Mouse (Mus musculus): Measurements from ENCODE around the gene Ror2.

Gene Ror2

DNA sequence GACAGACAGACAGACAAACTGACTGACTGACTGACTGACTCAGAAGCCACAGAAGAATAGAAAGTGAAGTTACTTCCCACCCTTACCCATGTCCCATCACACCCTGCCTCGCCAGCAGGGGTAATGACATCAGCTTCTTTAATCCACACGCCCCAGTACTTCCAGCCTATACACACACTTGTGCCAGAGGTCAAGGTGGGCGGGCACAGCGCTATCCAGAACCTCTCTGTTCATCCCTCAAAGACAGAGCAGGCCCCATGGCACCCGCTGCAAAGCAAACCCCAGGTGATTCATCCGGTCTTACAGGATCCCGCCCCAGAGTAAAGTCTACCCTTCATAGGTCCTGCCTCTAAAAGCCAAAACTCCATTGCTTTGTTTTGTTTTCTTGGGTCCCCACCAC is 53.5 kb downstream of the Ror2 start:
- DNase-seq = no peak

DNA sequence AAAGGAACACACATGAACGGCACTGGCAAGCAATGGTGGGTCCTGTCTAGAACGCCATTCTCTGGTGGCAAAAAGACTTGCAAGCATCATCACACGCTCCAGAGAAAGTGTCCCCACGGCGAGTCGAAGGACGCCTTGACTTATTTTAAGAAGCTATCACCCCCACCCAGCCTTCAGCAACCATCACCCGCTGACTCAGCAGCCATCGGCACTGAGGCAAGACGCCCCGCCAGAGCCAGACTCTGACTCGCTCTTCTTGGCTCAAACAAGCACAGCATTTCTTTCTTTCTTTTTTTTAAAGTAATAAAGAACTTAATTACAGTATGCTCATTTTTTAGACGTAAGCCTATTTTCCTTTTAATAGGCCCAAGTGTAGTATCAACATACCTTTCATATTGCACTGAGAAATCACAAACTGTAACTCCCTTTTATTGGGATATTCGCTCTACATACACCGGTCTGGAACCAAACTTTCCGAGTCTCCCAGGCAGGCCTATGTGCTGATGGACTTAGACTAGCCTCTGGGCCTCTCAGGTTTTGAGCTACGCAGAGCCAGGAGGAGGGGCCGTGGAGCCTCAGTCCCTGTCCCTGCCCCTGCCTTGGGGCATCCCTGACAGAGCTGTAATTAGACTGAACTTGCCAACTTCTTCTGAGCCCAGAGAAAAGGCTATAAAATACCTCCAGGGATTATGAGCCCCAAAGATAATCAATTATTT is 55.3 kb downstream of the Ror2 start:
- no peak for DNase-seq

DNA sequence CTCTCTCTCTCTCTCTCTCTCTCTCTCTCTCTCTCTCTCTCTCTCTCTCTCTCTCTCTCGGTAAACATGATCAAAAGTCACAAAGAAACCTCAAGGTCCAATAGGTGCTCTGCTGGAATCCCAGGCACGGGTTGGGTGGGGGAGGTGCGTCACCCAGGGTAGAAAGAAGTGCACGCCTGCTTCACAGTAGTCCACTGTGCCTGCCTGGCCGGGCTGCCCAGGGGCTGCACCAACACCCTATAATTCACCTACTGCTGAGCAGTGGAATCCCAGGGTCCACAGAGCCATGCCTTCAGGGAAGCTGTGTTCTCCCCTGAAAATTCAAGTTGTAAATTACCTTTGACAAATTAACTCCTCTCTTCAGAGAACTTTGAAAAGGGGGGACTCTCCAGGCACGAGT is 58.9 kb downstream of the Ror2 start:
- DNase-seq = no peak

DNA sequence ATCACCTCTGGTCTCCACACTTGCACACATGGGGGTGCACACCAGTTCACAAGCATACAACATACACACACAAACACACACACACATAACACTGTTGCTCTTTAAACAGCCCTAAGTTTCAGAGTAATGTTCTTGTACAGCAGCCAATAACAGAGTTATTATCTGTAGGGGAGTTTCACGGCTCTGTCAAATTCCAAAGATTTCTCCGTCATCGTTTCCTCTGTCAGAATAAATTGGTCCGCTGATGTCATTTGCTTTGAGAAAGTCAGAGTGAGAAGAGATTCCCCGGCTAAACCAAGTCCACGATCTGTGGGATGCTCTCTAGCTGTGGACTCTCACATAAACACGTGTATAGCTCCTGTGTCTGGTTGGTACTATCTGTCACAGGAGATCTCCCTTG is 59.5 kb downstream of the Ror2 start:
- no peak for DNase-seq

DNA sequence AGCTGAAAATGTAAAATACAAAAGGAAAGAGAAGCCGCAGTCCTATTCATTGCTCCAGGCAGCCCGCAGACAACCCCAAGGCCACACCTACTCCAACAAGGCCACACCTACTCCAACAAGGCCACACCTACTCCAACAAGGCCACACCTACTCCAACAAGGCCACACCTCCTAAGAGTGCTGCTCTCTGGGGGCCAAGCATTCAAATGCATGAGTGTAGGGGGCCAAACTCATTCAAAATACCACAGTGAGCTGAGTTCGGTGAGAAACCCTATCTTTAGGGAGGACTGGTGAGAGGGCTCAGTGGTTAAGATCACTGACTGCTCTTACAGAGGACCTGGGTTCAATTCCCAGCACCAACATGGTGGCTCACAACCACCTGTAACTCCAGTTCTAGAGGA is 60.0 kb downstream of the Ror2 start:
- DNase-seq = no peak

DNA sequence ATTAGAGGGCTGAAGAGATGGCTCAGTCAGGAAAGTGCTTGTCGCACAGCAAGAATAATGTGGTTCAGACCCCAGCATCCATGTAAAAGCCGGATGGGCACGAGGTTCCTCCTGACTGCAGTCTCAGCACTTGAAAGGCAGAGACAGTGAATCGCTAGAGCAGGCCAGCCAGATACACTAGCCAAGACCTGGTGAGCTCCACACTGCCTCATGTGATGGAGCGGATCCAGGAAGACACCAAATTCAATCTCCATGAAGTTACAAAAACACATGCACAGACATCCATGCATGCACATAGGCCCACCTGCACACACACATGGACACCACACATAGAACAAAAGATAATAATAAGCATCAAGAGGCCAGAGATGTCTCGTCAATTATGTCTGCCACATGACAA is 64.7 kb downstream of the Ror2 start:
- DNase-seq = no peak

DNA sequence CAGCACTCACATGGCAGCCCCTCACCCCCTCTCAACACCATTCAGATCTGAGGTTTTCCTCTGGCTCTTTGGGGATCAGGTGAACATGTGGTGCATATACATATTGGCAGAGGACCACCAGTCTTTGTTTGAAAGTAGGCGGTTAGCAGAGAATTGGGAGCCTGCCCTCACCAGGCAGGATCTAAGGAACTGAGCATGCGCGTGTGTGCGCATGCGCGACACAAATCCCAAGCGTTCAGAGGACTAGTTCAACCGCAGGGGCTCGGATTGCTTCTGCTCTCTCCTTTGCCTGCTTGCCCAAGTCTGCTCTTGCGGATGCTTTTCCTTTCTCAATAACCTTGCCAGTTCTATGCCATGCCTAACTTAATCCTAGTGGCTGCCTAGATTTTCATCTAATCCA is 66.0 kb downstream of the Ror2 start:
- no peak for DNase-seq

DNA sequence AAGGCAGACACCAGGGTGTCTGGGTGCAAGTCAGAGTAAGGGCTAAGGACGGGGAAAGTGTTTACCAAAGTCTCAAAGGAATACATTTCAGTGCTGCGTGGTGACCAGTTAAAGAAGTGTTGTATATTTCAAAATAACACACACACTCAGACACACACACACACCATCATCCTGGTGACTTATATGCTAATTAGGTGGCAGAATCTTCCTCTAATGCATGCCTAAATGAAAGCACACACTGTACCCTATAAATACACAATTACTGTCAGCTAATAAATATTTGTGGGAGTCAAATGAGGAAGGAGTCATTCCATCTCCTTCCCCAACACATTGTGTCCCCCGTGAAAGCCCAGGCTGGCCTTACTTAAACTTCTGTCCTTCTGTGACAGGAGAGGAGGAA is 66.5 kb downstream of the Ror2 start:
- DNase-seq = no peak

DNA sequence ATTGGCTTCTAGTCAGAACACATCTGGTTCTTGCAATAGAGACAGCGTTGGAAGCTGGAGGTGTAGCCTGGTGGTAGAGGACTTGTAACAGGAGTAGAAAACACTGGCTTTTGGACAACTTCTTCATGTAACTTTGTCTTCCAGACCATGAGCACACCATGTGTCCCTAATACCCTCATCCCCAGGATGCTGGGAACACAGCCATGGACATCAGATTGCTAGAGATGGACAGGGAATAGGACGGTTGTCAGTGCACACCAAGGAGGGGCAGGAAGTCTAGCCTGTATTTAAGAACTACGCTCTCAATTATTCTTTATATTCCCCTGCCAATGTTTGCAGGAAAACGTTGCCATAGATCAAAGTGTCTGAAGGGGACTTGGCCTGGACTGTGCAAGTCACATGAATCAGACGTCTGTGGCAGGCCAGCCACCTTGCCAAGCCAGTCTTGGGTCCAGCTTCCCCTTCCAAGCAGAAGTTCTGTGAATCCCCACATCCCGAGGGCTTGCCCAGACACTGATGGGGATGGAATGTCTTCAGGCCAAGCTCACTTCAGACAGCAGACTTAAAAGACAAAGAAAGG is 68.4 kb downstream of the Ror2 start:
- DNase-seq = no peak

DNA sequence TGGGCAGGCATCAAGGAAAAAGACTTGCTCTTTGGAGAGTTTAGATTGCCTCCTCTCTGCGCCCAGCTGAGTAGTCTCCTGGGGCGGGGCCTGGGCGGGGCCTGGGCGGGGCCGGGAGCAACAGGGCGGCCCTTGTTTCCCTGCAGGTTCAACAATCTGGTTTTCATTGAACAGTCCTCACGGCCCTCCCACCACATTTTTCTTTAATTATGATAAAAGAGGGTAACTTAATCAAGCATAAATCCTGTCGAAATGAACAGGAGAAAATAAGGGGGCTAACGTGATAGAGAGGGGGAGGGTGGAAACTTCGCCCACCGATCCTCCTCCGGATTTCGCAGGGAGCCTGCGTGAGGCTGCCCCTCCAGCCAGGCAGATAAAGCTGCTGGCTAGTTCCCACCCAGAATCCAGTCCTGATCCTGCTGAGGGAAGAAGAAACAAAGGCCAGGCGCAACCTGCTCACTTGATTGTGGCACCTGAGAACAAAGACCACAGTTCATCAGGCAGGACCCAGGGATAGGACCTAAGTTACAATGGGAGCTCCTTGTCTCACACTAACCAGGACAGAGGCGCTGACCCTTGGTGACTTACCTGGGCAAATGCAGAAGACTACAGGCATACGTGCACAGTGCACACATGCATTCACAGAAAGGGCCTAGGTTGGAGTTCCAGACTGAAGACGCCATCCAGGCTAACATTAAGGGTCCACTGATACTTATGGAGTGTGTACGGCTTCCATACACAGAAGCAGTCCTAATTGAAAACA is 73.8 kb downstream of the Ror2 start:
- peak; percentile 83 for DNase-seq

DNA sequence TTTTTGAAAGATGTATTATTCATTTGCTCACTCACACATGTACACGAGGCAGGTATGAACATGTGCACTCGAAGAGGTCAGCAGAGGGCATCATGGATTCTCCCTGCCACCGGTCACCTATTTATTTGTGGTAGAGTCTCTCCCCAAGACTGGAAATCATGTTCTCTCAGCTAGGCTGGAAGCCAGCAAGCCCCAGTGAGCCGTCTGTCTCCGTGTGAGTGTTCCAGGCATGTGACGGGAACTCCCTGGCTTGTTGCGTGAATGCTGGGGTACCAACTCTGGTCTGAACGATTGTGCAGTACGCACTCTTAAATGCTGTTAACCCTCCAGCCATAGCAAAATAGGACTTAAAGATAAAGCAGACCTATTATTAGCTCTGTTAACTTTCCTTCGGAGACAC is 77.4 kb downstream of the Ror2 start:
- DNase-seq = no peak

DNA sequence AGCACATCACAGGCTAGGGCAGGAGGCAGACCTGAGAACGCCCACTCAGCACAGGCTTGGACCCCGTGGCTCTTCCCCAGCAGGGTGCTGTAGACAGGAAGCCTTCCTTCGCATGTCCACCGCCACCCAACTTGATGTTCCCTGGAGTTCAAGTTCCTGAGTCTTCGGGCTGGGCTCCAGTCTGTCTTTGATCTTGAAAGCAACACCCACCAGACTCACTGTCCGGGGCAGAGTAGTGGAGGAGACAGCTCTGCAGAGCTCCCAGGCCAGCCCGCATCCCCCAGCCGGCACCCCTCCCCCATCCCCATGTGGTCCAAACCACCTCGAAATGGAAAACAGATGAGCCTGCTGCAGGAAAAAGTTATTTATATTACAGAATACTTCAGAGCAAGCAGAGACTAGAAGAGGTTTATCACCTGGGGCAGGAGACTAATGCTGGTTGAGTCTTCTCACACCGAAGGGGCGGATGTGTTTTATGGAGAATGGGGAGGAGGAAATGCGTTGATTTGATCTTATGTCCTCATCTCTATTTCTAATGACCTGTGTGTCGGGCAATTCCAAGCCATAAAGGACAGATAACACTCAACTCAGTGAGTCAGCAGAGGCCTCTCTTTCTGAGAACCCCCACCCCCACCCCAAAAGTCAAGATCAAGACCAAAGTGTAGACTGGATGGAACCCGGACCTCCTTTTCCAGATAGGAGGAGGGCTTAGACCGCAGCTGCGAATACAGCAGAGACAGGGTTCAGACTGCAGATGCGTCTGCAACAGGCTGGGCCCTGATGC is 80.6 kb downstream of the Ror2 start:
- no peak for DNase-seq

DNA sequence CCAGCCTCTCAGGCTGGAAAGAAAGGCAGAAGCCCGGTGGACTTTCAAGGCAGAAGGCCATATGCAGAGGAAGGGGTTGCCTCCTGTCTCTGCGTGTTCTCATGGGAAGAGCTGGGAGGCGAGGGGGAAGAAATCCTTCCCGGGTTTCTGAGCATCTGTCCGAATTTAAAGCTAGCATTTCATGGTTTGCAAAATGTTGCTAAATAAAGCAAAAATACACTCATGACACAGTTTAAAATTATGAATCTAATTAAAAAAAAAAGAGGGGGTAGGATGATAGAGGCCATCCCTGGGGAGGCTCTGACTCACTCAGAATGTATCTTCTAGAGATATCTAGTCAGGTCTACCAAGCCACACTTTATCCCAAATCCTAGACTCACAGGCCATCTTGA is 83.5 kb downstream of the Ror2 start:
- DNase-seq = no peak

DNA sequence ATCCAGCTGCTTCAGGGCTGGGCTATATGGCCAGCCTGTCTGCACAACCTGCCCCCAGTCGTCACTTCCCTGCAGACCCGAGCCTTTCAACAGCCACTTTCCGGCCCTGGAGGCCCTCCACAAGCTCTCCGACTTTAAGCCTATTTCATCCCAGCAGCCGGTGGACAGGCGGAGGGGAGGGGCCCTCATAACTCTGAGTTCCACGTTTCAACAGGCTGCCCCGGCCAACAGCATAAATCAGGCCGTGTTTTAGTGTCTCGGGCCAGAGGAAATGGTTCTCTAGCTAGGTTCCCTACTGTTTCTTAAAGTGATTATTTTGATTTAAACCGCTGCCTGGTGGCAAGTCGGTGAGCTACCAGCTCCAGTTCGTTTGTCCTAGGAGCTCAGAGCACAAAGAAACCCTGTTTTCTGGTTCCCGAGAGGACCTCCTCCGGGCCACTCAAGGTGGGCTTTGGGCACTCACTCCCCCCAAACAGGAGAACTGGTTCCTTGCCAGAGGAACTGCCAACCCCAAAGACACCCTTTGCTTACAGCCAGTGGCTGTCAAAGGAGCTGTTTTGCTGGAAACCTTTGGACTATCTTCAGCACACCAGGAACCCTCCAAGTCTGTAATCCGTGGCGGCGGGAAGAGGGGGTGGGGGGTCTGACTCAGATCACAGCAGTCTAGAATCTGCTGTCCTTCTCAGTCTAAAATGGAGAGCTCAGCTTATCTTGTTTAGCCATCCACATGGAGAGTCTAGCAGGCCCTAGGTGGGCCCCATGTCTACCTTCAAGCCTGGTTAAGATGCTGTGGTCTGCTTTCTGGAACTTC is 84.1 kb downstream of the Ror2 start:
- peak; percentile 67 for DNase-seq

DNA sequence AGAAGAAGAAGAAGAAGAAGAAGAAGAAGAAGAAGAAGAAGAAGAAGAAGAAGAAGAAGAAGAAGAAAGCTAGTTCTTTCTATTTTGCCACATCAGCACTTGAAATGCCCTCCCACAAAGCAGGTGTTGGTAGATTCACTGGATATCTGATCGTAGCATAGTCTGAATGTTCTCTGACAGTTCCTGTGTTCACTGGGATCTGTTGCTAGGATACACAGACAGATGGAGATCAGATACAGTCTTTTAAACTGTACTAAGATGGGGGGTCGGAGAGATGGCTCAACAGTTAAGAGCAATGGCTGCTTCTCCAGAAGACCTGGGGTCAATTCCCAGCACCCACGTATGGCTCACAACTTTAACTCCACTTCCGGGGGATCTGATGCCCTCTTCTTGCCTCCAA is 85.8 kb downstream of the Ror2 start:
- no peak for DNase-seq

DNA sequence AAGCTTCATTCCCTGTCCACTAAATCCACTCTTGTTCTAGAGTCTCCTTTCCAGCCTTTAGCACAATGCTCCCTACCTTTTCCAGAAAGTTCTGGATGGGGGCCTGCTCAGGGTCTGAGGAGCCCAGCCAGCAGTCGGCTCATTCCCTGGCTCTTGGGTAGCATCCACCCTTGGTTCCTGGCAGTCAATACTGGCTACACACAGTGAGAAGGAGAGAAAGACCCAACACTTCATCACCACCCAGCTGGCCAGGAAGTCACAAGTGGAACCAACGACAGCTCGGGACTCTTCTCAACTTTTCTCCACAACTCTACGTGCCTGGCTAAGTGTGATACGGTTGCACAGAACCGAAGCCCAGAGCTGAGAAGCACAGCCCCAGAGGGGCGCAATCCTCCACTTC is 86.7 kb downstream of the Ror2 start:
- no peak for DNase-seq

DNA sequence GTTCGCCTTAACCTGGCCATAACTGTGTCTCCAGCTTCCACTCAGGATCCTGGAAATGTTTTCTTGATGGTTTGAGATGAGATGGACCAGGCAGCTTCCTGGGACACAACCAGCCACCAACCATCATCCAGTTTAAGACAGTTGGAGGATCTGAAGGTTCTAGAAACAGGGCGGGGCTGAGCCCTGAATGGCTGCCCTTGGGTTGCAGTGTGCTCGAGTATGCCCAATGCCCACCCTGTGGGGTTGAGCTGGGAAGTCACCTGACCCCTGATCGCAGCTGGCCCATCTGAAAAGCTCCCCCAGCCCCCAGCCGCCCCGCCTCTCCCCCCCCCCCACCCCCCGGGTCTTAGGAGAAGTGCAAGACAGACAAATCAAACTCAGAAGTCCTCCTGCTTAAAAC is 89.2 kb downstream of the Ror2 start:
- DNase-seq = no peak

DNA sequence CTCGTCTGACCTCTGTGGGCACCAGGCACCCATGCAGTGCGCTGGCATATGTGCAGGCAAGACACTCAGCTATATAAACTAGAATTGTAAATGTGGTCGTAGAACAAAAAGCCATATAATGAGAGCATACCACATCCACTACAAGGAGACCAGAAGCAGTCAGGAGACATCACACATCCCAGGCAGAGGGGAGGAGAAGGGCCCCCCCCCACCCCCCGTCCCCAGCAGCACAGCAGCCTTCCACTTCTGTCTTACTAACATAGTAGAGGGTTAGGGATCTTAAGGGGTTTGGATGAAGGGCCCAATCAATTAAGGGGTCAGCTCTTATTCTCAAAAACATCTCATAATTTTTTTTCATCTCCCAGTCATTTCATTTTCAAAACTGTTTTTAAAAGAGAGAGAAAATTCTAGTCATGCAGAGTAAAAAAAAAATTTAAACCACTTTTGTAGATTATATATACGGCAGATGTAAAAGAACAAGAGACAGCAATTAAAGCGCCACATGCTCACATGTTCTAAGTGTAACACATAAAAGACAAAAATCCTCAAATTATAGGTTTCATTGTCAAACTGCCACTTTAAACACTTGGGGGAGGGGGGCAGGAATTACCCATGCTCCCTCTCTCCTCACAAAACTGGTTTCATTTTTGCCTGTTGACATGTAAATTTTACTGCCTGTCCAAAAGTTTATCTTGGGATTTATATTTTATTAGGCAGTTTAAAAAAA is 89.8 kb downstream of the Ror2 start:
- DNase-seq = no peak

DNA sequence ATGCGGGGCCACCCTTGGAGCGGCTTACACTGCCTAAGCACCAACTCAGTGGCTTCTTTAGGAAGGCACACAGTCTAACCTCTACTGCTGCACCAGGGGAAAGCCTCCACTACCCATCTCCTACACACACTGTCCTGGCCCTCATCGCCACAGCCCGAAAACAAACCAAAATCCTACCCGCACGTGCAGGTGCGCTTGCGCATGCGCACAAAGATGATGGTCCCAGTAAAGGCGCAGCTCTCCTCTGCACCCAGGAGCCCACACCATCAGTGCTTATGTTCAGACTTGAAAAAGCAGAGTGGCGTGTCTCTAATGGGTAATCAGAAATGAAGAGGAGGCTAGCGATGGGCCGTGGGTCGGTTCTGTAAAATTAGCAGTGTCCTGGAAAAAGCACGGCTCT is 91.6 kb downstream of the Ror2 start:
- no peak for DNase-seq

DNA sequence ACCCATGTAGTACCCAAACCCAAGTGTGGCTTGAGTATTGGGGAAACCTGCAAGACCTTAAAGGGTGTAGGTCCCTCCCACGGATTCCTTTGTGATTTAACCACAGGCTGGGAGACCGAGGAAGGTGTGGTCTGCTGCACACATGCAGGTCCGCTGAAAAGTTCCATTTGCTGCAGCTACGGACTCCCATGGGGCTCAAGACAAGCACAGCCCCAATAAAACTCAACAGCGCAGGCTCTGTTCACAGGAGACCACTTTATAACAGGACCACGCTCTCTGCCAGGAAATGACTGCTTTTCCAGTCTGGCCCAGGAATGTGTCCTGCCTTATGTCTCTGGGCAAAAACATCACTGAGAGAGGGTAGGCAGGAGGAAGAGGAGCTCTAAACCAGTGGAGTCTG is 92.2 kb downstream of the Ror2 start:
- DNase-seq = no peak

DNA sequence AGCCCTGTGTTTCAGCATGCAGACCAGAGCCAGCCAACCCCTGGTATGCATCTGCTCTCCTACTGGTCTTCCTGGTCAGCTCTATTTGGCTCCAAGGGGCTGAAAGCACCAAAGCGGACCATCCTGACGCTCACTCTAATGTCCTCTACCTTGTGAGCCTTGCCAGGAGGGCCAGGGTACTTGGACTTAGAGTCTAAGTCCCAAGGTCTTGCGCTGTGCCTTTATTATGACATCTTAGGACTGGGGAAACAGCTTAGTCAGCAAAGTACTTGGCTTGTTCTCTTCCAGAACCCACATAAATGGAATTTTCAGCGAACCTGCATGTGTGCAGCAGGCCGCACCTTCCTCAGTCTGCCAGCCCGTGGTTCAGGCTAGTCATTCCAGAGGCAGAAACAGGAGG is 93.6 kb downstream of the Ror2 start:
- no peak for DNase-seq

DNA sequence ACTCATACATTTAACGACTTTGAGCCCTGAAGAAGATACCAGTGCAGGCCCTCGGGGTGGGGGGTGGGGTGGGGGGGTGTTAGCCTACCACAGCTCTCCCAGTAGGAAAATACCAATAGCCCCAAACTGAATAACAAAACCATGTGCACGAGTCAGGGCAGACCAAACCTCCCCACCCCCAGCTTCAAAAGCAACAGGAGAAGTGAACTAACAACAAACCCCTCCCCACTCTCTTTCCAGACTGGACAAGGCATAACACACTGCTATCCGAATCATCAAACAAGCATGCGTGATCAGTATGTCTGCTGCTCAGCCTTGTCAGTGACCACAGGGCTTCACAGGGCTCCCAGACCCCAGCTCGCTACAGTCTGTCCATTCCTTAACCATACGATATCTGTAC is 94.3 kb downstream of the Ror2 start:
- DNase-seq = no peak

All from retina, postnatal 1 day (tissue).